Mouse (Mus musculus) limb, embryonic 14.5 days (tissue): ENCODE data around the gene Fes. TPM values are rescaled to one million over a fixed set of nuclear protein-coding genes. Genes with fewer than 3 reads are reported as not detected.
A peak's percentile ranks its signal among the peaks of the same experiment; 100 is the strongest.

Experiments
- ATAC-seq: fragments of 200-750 bp; cut with Nextera tagmentation; 2 replicates; pipeline ENCODE4 v1.8.0; 2017; ENCODE audit warnings: low read depth, moderate number of reproducible peaks, moderate TSS enrichment; ENCODE audit not compliant: low FRiP score
- DNase-seq: peaks from one replicate; pipeline ENCODE4 v3.0.0-alpha.2; 2015; ENCODE audit warnings: low spot score
- H3K27ac ChIP-seq: fragments of 300-500 bp; sonication (generic); replicated peaks from 2 replicates; pipeline ENCODE4 v1.5.1; 2014; ENCODE audit warnings: low read depth, mild to moderate bottlenecking, low read length, moderate library complexity, mixed read lengths
- H3K27me3 ChIP-seq: fragments of 300-500 bp; sonication (generic); 2 replicates; pipeline ENCODE4 v1.6.1; 2014; ENCODE audit warnings: low read length, mixed read lengths; ENCODE audit not compliant: control insufficient read depth, insufficient read depth
- H3K36me3 ChIP-seq: fragments of 300-500 bp; sonication (generic); 2 replicates; pipeline ENCODE4 v1.6.1; 2014; ENCODE audit warnings: mild to moderate bottlenecking, low read length, moderate library complexity, mixed read lengths; ENCODE audit not compliant: control insufficient read depth, insufficient read depth
- H3K4me1 ChIP-seq: fragments of 300-500 bp; sonication (generic); 2 replicates; pipeline ENCODE4 v1.6.1; 2014; ENCODE audit warnings: antibody characterized with exemption, low read length, mixed read lengths; ENCODE audit not compliant: control insufficient read depth, insufficient read depth
- H3K4me2 ChIP-seq: fragments of 300-500 bp; sonication (generic); replicated peaks from 2 replicates; pipeline ENCODE4 v1.6.1; 2014; ENCODE audit warnings: low read depth, mild to moderate bottlenecking, low read length, moderate library complexity; ENCODE audit not compliant: severe bottlenecking
- H3K4me3 ChIP-seq: fragments of 300-500 bp; sonication (generic); replicated peaks from 2 replicates; pipeline ENCODE4 v1.5.1; 2014; ENCODE audit warnings: low read length
- H3K9ac ChIP-seq: fragments of 300-500 bp; sonication (generic); 2 replicates; pipeline ENCODE4 v1.6.1; 2014; ENCODE audit warnings: mild to moderate bottlenecking, low read depth, low read length, moderate library complexity; ENCODE audit not compliant: severe bottlenecking
- H3K9me3 ChIP-seq: fragments of 300-500 bp; sonication (generic); 2 replicates; pipeline ENCODE4 v1.6.1; 2016; ENCODE audit warnings: low read length; ENCODE audit not compliant: control insufficient read depth
- POLR2A ChIP-seq: fragments of 200-500 bp; IDR thresholded peaks from 2 replicates; pipeline ENCODE4 v1.8.0; 2012; ENCODE audit warnings: inconsistent platforms, mild to moderate bottlenecking, moderate library complexity, borderline replicate concordance; ENCODE audit not compliant: insufficient read depth, insufficient read length; ENCODE audit errors: extremely low read depth
- WGBS: fragments of 180-500 bp; shearing (Covaris S2); extraction: QIAGEN DNeasy Blood & Tissue Kit; methylation state at CpG from one replicate; pipeline ENCODE4 v1.1.7; 2014; 5-methylcytosine and 5-hydroxymethylcytosine counted together
- polyA plus RNA-seq, 2 experiments: library from polyadenylated mRNA; depleted of rRNA in 1 of 2; stranded (reverse) in 1 of 2; unstranded in 1 of 2; fragments of >200 nt; fragmentation: Nextera tagmentation in 1 of 2; extraction: Ambion mirVana in 1 of 2; gene quantifications; 2 replicates each; pipeline versions ENCODE4 v1.2.1 to v1.2.3; 2012 to 2014

Fes gene
- polyA plus RNA-seq, 2 experiments = 12.6 to 23.5 TPM

DNA sequence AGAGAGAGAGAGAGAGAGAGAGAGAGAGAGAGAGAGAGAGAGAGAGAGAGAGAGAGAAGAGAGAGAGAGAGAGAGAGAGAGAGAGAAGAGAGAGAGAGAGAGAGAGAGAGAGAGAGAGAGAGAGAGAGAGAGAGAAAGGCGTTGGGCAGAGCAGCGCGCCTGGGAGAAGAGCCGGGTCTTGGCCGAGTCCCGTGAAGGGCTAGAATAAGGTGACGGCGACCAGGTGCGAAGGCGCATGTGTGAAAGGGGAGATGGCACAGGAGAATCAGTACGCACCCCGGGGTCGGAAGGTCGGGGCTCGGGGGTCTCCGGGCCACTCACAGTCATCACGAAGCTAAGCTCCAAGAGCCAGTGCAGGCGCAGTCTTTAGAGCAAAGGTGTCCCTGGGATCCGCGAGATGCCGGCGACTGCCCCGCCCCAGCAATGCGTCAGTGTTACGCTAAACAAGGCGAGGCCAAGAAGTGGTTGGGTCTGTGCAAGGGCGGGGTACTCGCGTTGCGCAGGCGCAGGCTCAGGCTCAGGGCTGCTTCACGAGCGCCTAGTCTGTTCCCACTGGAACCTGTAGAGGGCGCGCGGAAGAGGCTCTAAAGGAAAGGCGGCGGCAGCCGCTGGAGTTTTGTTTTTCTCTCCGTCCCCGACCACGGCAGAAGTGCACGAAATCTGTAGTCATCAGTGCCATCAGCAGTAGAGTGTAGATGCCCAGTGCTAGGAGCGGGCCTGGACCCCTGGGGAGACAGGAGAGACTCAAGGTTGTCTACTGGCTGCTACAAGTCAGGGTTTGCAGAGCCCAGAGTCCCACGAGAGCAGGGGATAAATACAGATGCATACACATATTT is 47.7 kb downstream of the Fes start:
- under 1% methylated on average over 45 of the region's 45 CpGs for WGBS
- no peaks in the 10 kb centered on the region for H3K27me3 ChIP-seq
- peak overlapping the region; percentile 68 for H3K9ac ChIP-seq
- H3K36me3 ChIP-seq = peaks cover 22% of the 10 kb centered on the region
- H3K4me1 ChIP-seq = peaks cover 28% of the 10 kb centered on the region
- peak; percentile 81; the same call in 1 of the 2 replicates for TF ChIP-seq POLR2A
- H3K27ac ChIP-seq = peak overlapping the region; percentile 91
- DNase-seq (peak; percentile 97), ATAC-seq (peak; percentile 96)
- no peaks in the 10 kb centered on the region for H3K9me3 ChIP-seq
- peak overlapping the region; percentile 56 for H3K4me3 ChIP-seq
- H3K4me2 ChIP-seq = peak overlapping the region; percentile 88

DNA sequence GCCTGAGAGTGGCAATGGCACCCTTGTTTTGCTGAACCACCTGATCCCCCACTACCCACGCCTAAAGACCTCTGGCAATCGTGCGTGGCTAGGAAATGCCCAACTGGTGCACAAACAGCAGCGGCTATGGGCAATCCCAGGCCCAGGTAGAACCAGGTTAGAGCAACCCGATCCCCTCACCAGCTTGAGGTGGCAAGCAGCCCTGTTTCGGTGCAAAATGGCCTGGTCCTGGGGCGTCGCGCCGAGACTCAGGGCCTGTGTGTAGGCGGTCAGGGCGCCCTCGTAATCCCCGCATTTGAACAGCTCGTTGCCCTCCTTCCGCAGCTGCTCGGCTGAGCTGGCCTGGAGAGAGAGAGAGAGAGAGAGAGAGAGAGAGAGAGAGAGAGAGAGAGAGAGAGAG is 48.4 kb downstream of the Fes start:
- no peak for TF ChIP-seq POLR2A
- Histone ChIP-seq H3K4me2 (peak overlapping the region; percentile 88), H3K27me3 (no peaks in the 10 kb centered on the region), H3K36me3 (peaks cover 28% of the 10 kb centered on the region), H3K4me3 (peak overlapping the region; percentile 56), H3K9me3 (no peaks in the 10 kb centered on the region), H3K27ac (no peak overlapping the region), H3K4me1 (peaks cover 28% of the 10 kb centered on the region), H3K9ac (peak overlapping the region; percentile 68)
- ATAC-seq (no peak), DNase-seq (no peak)
- WGBS = 4% methylated on average over 17 of the region's 17 CpGs

DNA sequence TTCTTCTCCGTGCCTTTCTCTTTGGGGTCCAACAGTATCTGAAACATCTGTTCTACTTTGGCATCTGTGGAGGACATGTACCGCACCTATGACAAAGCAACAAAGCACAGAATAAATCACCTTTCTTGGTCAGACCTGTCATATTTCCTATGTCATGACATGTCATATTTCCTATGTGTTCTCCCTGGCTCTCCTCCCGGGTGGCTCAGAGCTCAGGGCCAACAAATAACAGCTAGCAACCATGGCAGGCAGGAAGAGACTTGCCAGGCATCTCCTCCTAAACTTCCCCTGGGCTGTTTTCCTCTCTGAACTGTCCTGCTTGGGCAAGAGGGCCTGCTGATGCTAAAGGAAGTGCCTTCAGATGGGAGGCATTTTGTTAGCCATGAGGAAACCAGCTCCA is 50.8 kb downstream of the Fes start:
- H3K36me3 ChIP-seq = peaks cover 53% of the 10 kb centered on the region

DNA sequence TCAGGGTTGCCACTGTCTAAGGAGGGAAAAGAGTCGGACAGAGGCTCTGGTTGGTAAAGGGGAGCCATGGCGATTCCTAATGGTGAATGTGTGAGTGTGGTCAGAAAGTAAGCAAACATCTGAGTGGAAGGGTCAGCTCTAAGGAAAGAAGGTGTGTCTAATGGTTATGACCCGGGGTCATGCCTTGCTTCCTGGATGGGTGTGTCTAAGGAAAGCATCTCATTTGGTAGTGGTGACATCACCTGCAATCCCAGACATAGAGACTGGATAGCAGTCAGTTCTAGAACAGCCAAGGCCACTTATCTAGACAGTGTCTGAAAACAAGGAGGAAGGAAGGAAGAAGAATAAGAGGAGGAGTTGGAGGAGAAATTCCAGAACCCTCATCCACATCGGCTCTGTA is 52.9 kb downstream of the Fes start:
- H3K9ac ChIP-seq = no peak overlapping the region
- ATAC-seq = no peak
- H3K36me3 ChIP-seq = peaks cover 74% of the 10 kb centered on the region
- peaks cover 12% of the 10 kb centered on the region for H3K4me1 ChIP-seq
- H3K27ac ChIP-seq = no peak overlapping the region
- H3K27me3 ChIP-seq = no peaks in the 10 kb centered on the region
- no peak for DNase-seq
- H3K9me3 ChIP-seq = no peaks in the 10 kb centered on the region
- WGBS = 91% methylated on average over 4 of the region's 4 CpGs
- H3K4me3 ChIP-seq = no peak overlapping the region
- no peak for TF ChIP-seq POLR2A
- no peak overlapping the region for H3K4me2 ChIP-seq

More for the DNA sequence above, 50.8 kb downstream of the Fes start:
- Histone ChIP-seq H3K4me2 (no peak overlapping the region), H3K27me3 (no peaks in the 10 kb centered on the region), H3K9me3 (no peaks in the 10 kb centered on the region), H3K4me3 (no peak overlapping the region), H3K4me1 (peaks cover 16% of the 10 kb centered on the region), H3K9ac (no peak overlapping the region), H3K27ac (no peak overlapping the region)
- no peak for TF ChIP-seq POLR2A
- DNase-seq (no peak), ATAC-seq (no peak)
- 75% methylated on average over 3 of the region's 3 CpGs for WGBS

DNA sequence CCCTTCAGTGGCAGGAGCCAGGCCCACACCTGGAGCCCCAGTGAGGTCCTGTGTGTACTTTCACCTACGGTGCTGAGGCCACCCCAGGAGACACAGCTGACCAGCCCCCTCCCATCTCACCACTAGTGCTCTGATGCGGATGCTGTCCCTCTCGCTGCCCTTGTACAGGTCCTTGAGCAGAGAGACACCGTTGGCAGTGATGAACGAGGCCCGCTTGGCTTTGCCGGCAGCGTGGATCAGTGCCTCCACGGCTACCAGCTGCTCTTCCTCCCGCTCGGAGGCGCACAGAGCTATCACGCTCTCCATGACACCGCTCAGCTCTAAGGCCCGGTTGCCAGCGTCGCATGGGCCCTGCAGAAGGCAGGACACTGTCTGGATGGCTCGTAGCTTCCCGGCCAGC is 56.3 kb downstream of the Fes start:
- Histone ChIP-seq H3K4me2 (no peak overlapping the region), H3K27ac (no peak overlapping the region), H3K9me3 (no peaks in the 10 kb centered on the region), H3K4me1 (no peaks in the 10 kb centered on the region), H3K9ac (no peak overlapping the region), H3K27me3 (no peaks in the 10 kb centered on the region), H3K4me3 (no peak overlapping the region), H3K36me3 (peaks cover 98% of the 10 kb centered on the region)
- DNase-seq (no peak), ATAC-seq (no peak)
- no peak for TF ChIP-seq POLR2A
- 92% methylated on average over 19 of the region's 19 CpGs for WGBS
